Mouse (Mus musculus) midbrain, embryonic 11.5 days (tissue): ENCODE results near the gene Klk1. TPM values are rescaled to one million over a fixed set of nuclear protein-coding genes. Genes with fewer than 3 reads are reported as not detected.
"Not testable (repeated sequence)": the region's sequence is repeated elsewhere in the genome, so short reads cannot be mapped to it uniquely, and the experiment has no call there.

Experiments used
- ATAC-seq: fragments of 200-750 bp; cut with Nextera tagmentation; 2 replicates; pipeline ENCODE4 v1.8.0; 2017; ENCODE audit warnings: moderate TSS enrichment, moderate library complexity; ENCODE audit not compliant: low FRiP score
- DNase-seq: peaks from one replicate; pipeline ENCODE4 v3.0.0; 2015; ENCODE audit warnings: low spot score; ENCODE audit errors: missing footprints
- H3K27ac ChIP-seq: fragments of 300-500 bp; sonication (generic); 2 replicates; pipeline ENCODE4 v1.5.1; 2014; ENCODE audit warnings: low read depth, low read length
- H3K27me3 ChIP-seq: fragments of 300-500 bp; sonication (generic); 2 replicates; pipeline ENCODE4 v1.6.1; 2014; ENCODE audit warnings: mild to moderate bottlenecking, low read length, moderate library complexity, mixed read lengths; ENCODE audit not compliant: control insufficient read depth, insufficient read depth
- H3K36me3 ChIP-seq: fragments of 300-500 bp; sonication (generic); 2 replicates; pipeline ENCODE4 v1.6.1; 2014; ENCODE audit warnings: mild to moderate bottlenecking, low read length, moderate library complexity, mixed read lengths; ENCODE audit not compliant: control insufficient read depth, insufficient read depth
- H3K4me1 ChIP-seq: fragments of 300-500 bp; sonication (generic); 2 replicates; pipeline ENCODE4 v1.6.1; 2014; ENCODE audit warnings: low read length; ENCODE audit not compliant: control insufficient read depth, insufficient read depth
- H3K4me2 ChIP-seq: fragments of 300-500 bp; sonication (generic); 2 replicates; pipeline ENCODE4 v1.6.1; 2014; ENCODE audit warnings: mild to moderate bottlenecking, moderate library complexity
- H3K4me3 ChIP-seq: fragments of 300-500 bp; sonication (generic); 2 replicates; pipeline ENCODE4 v1.5.1; 2014; ENCODE audit warnings: low read depth, low read length
- H3K9ac ChIP-seq: fragments of 300-500 bp; sonication (generic); 2 replicates; pipeline ENCODE4 v1.6.1; 2014; ENCODE audit warnings: low read length
- H3K9me3 ChIP-seq: fragments of 300-500 bp; sonication (generic); 2 replicates; pipeline ENCODE4 v1.6.1; 2016; ENCODE audit warnings: low read length; ENCODE audit not compliant: control insufficient read depth
- WGBS: fragments of 180-500 bp; shearing (Covaris S2); extraction: QIAGEN DNeasy Blood & Tissue Kit; methylation state at CpG from one replicate; pipeline ENCODE4 v1.1.7; 2014; 5-methylcytosine and 5-hydroxymethylcytosine counted together
- polyA plus RNA-seq: library from polyadenylated mRNA; unstranded; fragments of >200 nt; fragmentation: Nextera tagmentation; extraction: Ambion mirVana; gene quantifications from 2 replicates; pipeline ENCODE4 v1.2.1, GENCODE M21; 2014

Klk1 gene
- polyA plus RNA-seq, 1 experiment from 2014 or later, result not detected

- no peaks in the 10 kb centered on the region for H3K9me3 ChIP-seq
- H3K4me1 ChIP-seq, result peaks cover 11% of the 10 kb centered on the region; the same call in 1 of the 2 replicates
- WGBS, result 91% methylated on average over 2 of the region's 2 CpGs
- H3K36me3 ChIP-seq, result peaks cover 18% of the 10 kb centered on the region; the same call in 1 of the 2 replicates
- peak overlapping the region; percentile 57 for H3K4me2 ChIP-seq
- H3K4me3 ChIP-seq, result peak overlapping the region; percentile 91
- no peak for ATAC-seq
- H3K27me3 ChIP-seq, result no peaks in the 10 kb centered on the region
- no peak overlapping the region for H3K27ac ChIP-seq
- H3K9ac ChIP-seq, result peak overlapping the region; percentile 95
- peak; percentile 82 for DNase-seq
Measured at GRCm38 (mm10) chr7:44247971-44248370, 22.8 kb downstream of the Klk1 start.

- DNase-seq, result peak; percentile 64
- Histone ChIP-seq H3K27me3 (no peaks in the 10 kb centered on the region), H3K9ac (no peak overlapping the region), H3K9me3 (no peaks in the 10 kb centered on the region), H3K36me3 (peaks cover 19% of the 10 kb centered on the region; the same call in 1 of the 2 replicates), H3K4me1 (peaks cover 11% of the 10 kb centered on the region; the same call in 1 of the 2 replicates), H3K4me2 (no peak overlapping the region), H3K4me3 (no peak overlapping the region), H3K27ac (no peak overlapping the region)
- 93% methylated on average over 4 of the region's 4 CpGs for WGBS
- no peak for ATAC-seq
Measured at GRCm38 (mm10) chr7:44249248-44249647, 24.1 kb downstream of the Klk1 start.

GRCm38 (mm10) chr7:44250732-44251275 lies 25.6 kb downstream of the Klk1 start:
- not testable (repeated sequence) for H3K4me3 ChIP-seq
- WGBS, result 88% methylated on average over 17 of the region's 17 CpGs

GRCm38 (mm10) chr7:44253023-44253616 lies 28.0 kb downstream of the Klk1 start:
- H3K4me3 ChIP-seq, result no peak overlapping the region
- peak; percentile 18; the same call in 1 of the 2 replicates for ATAC-seq
- no peaks in the 10 kb centered on the region for H3K27me3 ChIP-seq
- H3K9ac ChIP-seq, result no peak overlapping the region
- peak; percentile 82 for DNase-seq
- H3K27ac ChIP-seq, result no peak overlapping the region
- no peaks in the 10 kb centered on the region; the same call in 1 of the 2 replicates for H3K4me1 ChIP-seq
- no peaks in the 10 kb centered on the region for H3K9me3 ChIP-seq
- 73% methylated on average over 15 of the region's 15 CpGs for WGBS
- no peak overlapping the region for H3K4me2 ChIP-seq
- peaks cover 19% of the 10 kb centered on the region; the same call in 1 of the 2 replicates for H3K36me3 ChIP-seq

More at GRCm38 (mm10) chr7:44250732-44251275, 25.6 kb downstream of the Klk1 start:
- peak; percentile 19 for DNase-seq
- not testable (repeated sequence) for H3K9me3 ChIP-seq, H3K27me3 ChIP-seq, ATAC-seq, H3K9ac ChIP-seq, H3K4me2 ChIP-seq, H3K4me1 ChIP-seq, H3K27ac ChIP-seq
- H3K36me3 ChIP-seq, result peaks cover 19% of the 10 kb centered on the region; the same call in 1 of the 2 replicates

- Histone ChIP-seq H3K9ac (no peak overlapping the region), H3K4me1 (no peaks in the 10 kb centered on the region), H3K27ac (no peak overlapping the region), H3K36me3 (peaks cover 16% of the 10 kb centered on the region; the same call in 1 of the 2 replicates), H3K4me3 (no peak overlapping the region), H3K4me2 (no peak overlapping the region), H3K27me3 (no peaks in the 10 kb centered on the region), H3K9me3 (no peaks in the 10 kb centered on the region)
- peak; percentile 59 for DNase-seq
- 84% methylated on average over 6 of the region's 6 CpGs for WGBS
- ATAC-seq, result no peak
Measured at GRCm38 (mm10) chr7:44254930-44255329, 29.8 kb downstream of the Klk1 start.

- Histone ChIP-seq H3K9ac (no peak within 1 kb of the TSS), H3K9me3 (no peaks in the 10 kb centered on the region), H3K27ac (no peak within 1 kb of the TSS), H3K27me3 (no peaks in the 10 kb centered on the region), H3K4me2 (no peak within 1 kb of the TSS), H3K36me3 (0 out of 2 replicates have a peak, but pooled peaks cover 6% of the 10 kb centered on the region), H3K4me3 (no peak within 1 kb of the TSS), H3K4me1 (no peaks in the 10 kb centered on the region)
- no peak for DNase-seq
- 86% methylated on average over 4 of the region's 4 CpGs for WGBS
- no peak for ATAC-seq
Measured at GRCm38 (mm10) chr7:44257278-44257677, 32.1 kb downstream of the Klk1 start, which contains the start of gene Acp4. TSS of gene Acp4 (minus strand) at chr7:44257378.

- no peak for ATAC-seq
- WGBS, result 74% methylated on average over 6 of the region's 6 CpGs
Measured at GRCm38 (mm10) chr7:44260410-44260809, 35.2 kb downstream of the Klk1 start.

GRCm38 (mm10) chr7:44261147-44261546 lies 36.0 kb downstream of the Klk1 start, which contains the start of gene Gm15517:
TSS of gene Gm15517 (plus strand) at chr7:44261447.
- no peak within 1 kb of the TSS for H3K4me3 ChIP-seq
- no peaks in the 10 kb centered on the region for H3K27me3 ChIP-seq
- H3K36me3 ChIP-seq, result no peaks in the 10 kb centered on the region
- H3K9me3 ChIP-seq, result no peaks in the 10 kb centered on the region
- no peak within 1 kb of the TSS for H3K4me2 ChIP-seq
- WGBS, result 48% methylated on average over 5 of the region's 5 CpGs
- H3K9ac ChIP-seq, result no peak within 1 kb of the TSS
- H3K4me1 ChIP-seq, result peaks cover 4% of the 10 kb centered on the region
- no peak for ATAC-seq
- no peak within 1 kb of the TSS for H3K27ac ChIP-seq
- no peak for DNase-seq

More at GRCm38 (mm10) chr7:44260410-44260809, 35.2 kb downstream of the Klk1 start:
- no peak overlapping the region for H3K27ac ChIP-seq
- H3K4me3 ChIP-seq, result no peak overlapping the region
- no peak for DNase-seq
- H3K4me1 ChIP-seq, result peaks cover 4% of the 10 kb centered on the region
- no peaks in the 10 kb centered on the region for H3K36me3 ChIP-seq
- H3K27me3 ChIP-seq, result no peaks in the 10 kb centered on the region
- no peaks in the 10 kb centered on the region for H3K9me3 ChIP-seq
- H3K9ac ChIP-seq, result no peak overlapping the region
- H3K4me2 ChIP-seq, result no peak overlapping the region
